Mouse (Mus musculus): ENCODE results near the gene Igfn1. TPM values are rescaled to one million over a fixed set of nuclear protein-coding genes. Genes with fewer than 3 reads are reported as not detected.

Gene Igfn1
- total RNA-seq, 2 experiments from 2014 or later = 1.8 to 2.9 TPM

Other genes with a start within 250 kb of the Igfn1 start
- 10 to 100 TPM; 15.0 to 16.6 TPM for gene Phlda3, start 240.2 kb downstream of the Igfn1 start, total RNA-seq (2021)
- 1 to 10 TPM; 2.3 to 2.5 TPM for gene Tnni1, start 226.9 kb downstream of the Igfn1 start, total RNA-seq (2021)
- gene Lad1, start 187.7 kb downstream of the Igfn1 start, total RNA-seq (2021) = under 1 TPM; 0.61 to 0.64 TPM
- 1 to 10 TPM; 1.8 to 3.2 TPM for gene Tnnt2, start 170.0 kb downstream of the Igfn1 start, total RNA-seq (2021)
- under 1 TPM; 0.13 to 0.30 TPM for gene Pkp1, start 87.1 kb downstream of the Igfn1 start, total RNA-seq (2021)
- 10 to 100 TPM; 73.0 to 78.7 TPM for gene Tmem9, start 1.8 kb upstream of the Igfn1 start, total RNA-seq (2021)
- gene Ascl5, start 44.5 kb upstream of the Igfn1 start, total RNA-seq (2021) = 1 to 10 TPM in 1 of 2 experiments, under 1 TPM in 1; 0.66 to 2.1 TPM
- gene Cacna1s, start 46.4 kb upstream of the Igfn1 start, total RNA-seq (2021) = 1 to 10 TPM; 1.0 to 1.1 TPM
- 100 to 1,000 TPM; 180 to 201 TPM for gene Kif21b, start 125.0 kb upstream of the Igfn1 start, total RNA-seq (2021)
- gene Mroh3, start 206.5 kb upstream of the Igfn1 start, total RNA-seq (2021) = 1 to 10 TPM; 1.1 to 2.2 TPM
- 1 to 10 TPM; 3.6 to 4.1 TPM for gene Inava, start 227.9 kb upstream of the Igfn1 start, total RNA-seq (2021)